Mouse (Mus musculus) spleen, adult 2 months (tissue): Measurements from ENCODE around the gene Pdpk1.

Experiments used
- CTCF ChIP-seq: fragments of 200-500 bp; IDR thresholded peaks from 2 replicates; pipeline ENCODE4 v1.5.1; 2011; ENCODE audit warnings: mild to moderate bottlenecking, inconsistent platforms; ENCODE audit not compliant: insufficient read depth, insufficient read length, insufficient replicate concordance; ENCODE audit errors: extremely low read depth
- POLR2A ChIP-seq: fragments of 200-500 bp; IDR thresholded peaks from 2 replicates; pipeline ENCODE4 v1.6.1; 2011; ENCODE audit warnings: low read depth, low read length, inconsistent platforms

GRCm38 (mm10) chr17:24173423-24173822 is 22.7 kb upstream of the Pdpk1 start:
- TF ChIP-seq CTCF (peak; percentile 78; the same call in 1 of the 2 replicates), POLR2A (no peak)
